Mouse (Mus musculus): ENCODE measurements around the gene Isoc2a.

- TF ChIP-seq EP300 (IDR thresholded peaks at IDR 0.05): no peak
- no peak for TF ChIP-seq CTCF (IDR thresholded peaks at IDR 0.05)
These were observed 17.5 kb upstream of the Isoc2a start for GRCm38 (mm10) chr7:4859418-4859978.

Measured in lung, postnatal 0 days (tissue).